Mouse (Mus musculus) midbrain, embryonic 12.5 days (tissue): ENCODE data around the gene Sap18. TPM values are rescaled to one million over a fixed set of nuclear protein-coding genes. Genes with fewer than 3 reads are reported as not detected.

Source experiments
- ATAC-seq: fragments of 200-750 bp; cut with Nextera tagmentation; 2 replicates; pipeline ENCODE4 v1.8.0; 2017; ENCODE audit warnings: low read depth, moderate TSS enrichment, moderate library complexity; ENCODE audit not compliant: low FRiP score
- H3K27ac ChIP-seq: fragments of 300-500 bp; sonication (generic); replicated peaks from 2 replicates; pipeline ENCODE4 v1.5.1; 2016; ENCODE audit warnings: mild to moderate bottlenecking
- H3K27me3 ChIP-seq: fragments of 300-500 bp; sonication (generic); 2 replicates; pipeline ENCODE4 v1.6.1; 2016; ENCODE audit warnings: mild to moderate bottlenecking
- H3K36me3 ChIP-seq: fragments of 300-500 bp; sonication (generic); 2 replicates; pipeline ENCODE4 v1.6.1; 2016
- H3K4me1 ChIP-seq: fragments of 300-500 bp; sonication (generic); 2 replicates; pipeline ENCODE4 v1.6.1; 2016
- H3K4me2 ChIP-seq: fragments of 300-500 bp; sonication (generic); replicated peaks from 2 replicates; pipeline ENCODE4 v1.6.1; 2016; ENCODE audit warnings: mild to moderate bottlenecking, moderate library complexity
- H3K4me3 ChIP-seq: fragments of 300-500 bp; sonication (generic); 2 replicates; pipeline ENCODE4 v1.5.1; 2016; ENCODE audit warnings: mild to moderate bottlenecking
- H3K9ac ChIP-seq: fragments of 300-500 bp; sonication (generic); replicated peaks from 2 replicates; pipeline ENCODE4 v1.6.1; 2016; ENCODE audit warnings: mild to moderate bottlenecking, moderate library complexity
- H3K9me3 ChIP-seq: fragments of 300-500 bp; sonication (generic); 2 replicates; pipeline ENCODE4 v1.6.1; 2016; ENCODE audit warnings: mild to moderate bottlenecking
- WGBS: fragments of 180-500 bp; shearing (Covaris S2); methylation state at CpG from one replicate; pipeline ENCODE4 v1.1.7; 2016; 5-methylcytosine and 5-hydroxymethylcytosine counted together
- polyA plus RNA-seq: library from polyadenylated mRNA; unstranded; fragments of >200 nt; fragmentation: Nextera tagmentation; extraction: Ambion mirVana; gene quantifications from 2 replicates; pipeline ENCODE4 v1.2.1, GENCODE M21; 2016

The Sap18 gene
- polyA plus RNA-seq, 1 experiment from 2014 or later: 23.0 TPM

DNA sequence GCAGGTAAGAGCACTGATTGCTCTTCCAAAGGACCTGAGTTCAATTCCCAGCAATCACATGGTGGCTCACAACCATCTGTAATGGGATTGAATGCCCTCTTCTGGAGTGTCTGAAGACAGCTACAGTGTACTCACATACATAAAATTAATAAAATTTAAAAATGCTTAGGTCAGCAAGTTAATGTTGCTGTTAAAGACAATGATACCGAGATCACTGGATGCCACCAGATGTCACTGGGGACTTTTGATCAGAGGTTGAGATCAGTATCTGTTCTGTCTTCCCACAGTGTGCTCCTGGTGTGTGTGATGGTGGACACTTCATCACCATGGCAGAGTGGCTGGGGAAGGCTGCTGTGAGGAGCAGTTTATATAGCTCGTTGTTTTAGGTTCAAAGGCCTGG lies 8.7 kb upstream of the Sap18 start:
- 83% methylated on average over 2 of the region's 2 CpGs for WGBS
- Histone ChIP-seq H3K27me3 (no peaks in the 10 kb centered on the region; the same call in 1 of the 2 replicates), H3K4me2 (no peak overlapping the region), H3K9ac (no peak overlapping the region), H3K4me1 (no peaks in the 10 kb centered on the region), H3K4me3 (no peak overlapping the region), H3K36me3 (no peaks in the 10 kb centered on the region), H3K27ac (no peak overlapping the region), H3K9me3 (no peaks in the 10 kb centered on the region)
- ATAC-seq: no peak

DNA sequence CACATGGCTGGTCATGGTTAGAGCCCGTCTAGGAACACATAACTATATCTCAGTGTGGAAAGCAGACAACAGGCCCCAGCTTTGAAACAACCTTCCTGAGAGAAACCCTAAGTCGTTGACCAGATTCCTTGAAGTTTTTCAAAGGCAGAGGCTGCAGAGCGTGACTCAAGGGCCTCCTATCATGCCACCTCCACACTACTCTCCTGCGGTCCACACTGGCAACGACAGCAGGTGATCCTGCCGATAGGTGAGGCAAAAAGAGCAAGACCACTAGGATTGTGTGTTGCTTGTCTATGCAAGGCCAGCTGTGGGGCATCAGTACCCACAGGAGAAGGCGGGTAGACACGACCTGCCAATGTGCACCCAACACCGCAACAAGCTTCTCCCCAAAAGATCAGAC lies 8.2 kb upstream of the Sap18 start:
- 90% methylated on average over 9 of the region's 9 CpGs for WGBS

DNA sequence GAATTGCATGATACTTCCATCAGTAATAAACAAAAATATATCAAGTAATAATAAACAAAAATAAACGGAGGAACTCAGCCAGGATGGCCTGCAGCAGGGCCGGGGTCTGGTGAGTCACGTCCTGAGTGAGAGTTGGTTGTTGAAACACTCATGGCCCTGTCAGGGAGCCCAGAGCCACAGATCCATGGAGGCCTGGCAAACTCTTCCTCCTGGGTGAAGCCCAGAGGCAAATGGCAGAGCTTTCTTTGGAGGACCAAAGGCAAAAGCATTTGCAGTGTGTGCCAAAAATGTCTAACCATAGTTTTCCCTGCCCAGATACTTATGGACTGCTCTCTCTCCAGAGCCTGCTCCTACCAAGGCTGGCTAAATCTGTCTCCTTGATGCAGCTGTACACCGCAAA lies 6.8 kb upstream of the Sap18 start:
- H3K4me2 ChIP-seq: no peak overlapping the region
- H3K27me3 ChIP-seq: no peaks in the 10 kb centered on the region
- H3K9ac ChIP-seq: no peak overlapping the region
- no peak overlapping the region for H3K27ac ChIP-seq
- H3K9me3 ChIP-seq: no peaks in the 10 kb centered on the region
- H3K4me3 ChIP-seq: no peak overlapping the region
- no peak for ATAC-seq
- no peaks in the 10 kb centered on the region for H3K4me1 ChIP-seq
- WGBS: 87% methylated on average over 4 of the region's 4 CpGs
- H3K36me3 ChIP-seq: no peaks in the 10 kb centered on the region

More for the DNA sequence above, 8.2 kb upstream of the Sap18 start:
- Histone ChIP-seq H3K27me3 (no peaks in the 10 kb centered on the region), H3K9me3 (no peaks in the 10 kb centered on the region), H3K36me3 (no peaks in the 10 kb centered on the region), H3K4me2 (no peak overlapping the region), H3K9ac (no peak overlapping the region), H3K4me1 (no peaks in the 10 kb centered on the region), H3K27ac (no peak overlapping the region), H3K4me3 (no peak overlapping the region)
- ATAC-seq: no peak

DNA sequence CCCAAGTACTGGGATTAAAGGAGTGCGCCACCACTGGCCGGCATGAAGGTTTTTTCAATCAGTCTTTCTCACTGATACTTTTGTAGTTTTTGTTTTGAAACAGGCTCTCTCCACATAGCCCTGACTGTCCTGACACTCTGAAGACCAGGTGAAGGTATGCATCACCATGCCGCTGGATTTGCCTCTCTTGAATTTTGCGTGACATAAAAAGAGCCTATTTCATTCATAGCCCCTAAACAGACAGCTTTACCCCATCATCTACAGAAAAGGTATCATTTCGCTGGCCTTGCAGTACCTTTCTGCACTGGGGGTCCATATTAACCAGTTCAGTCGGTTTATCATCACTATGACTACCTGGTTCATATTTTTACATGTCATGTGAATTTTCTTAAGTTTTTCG lies 429 bp upstream of the Sap18 start:
- peak; percentile 65 for ATAC-seq
- peaks cover 21% of the 10 kb centered on the region for H3K4me1 ChIP-seq
- peak overlapping the region; percentile 93 for H3K4me3 ChIP-seq
- H3K36me3 ChIP-seq: peaks cover 8% of the 10 kb centered on the region; the same call in 1 of the 2 replicates
- WGBS: 12% methylated on average over 7 of the region's 7 CpGs
- H3K9me3 ChIP-seq: no peaks in the 10 kb centered on the region
- peak overlapping the region; percentile 35; the same call in 1 of the 2 replicates for H3K9ac ChIP-seq
- H3K27ac ChIP-seq: peak overlapping the region; percentile 60; the same call in 1 of the 2 replicates
- H3K4me2 ChIP-seq: peak overlapping the region; percentile 85
- no peaks in the 10 kb centered on the region for H3K27me3 ChIP-seq

DNA sequence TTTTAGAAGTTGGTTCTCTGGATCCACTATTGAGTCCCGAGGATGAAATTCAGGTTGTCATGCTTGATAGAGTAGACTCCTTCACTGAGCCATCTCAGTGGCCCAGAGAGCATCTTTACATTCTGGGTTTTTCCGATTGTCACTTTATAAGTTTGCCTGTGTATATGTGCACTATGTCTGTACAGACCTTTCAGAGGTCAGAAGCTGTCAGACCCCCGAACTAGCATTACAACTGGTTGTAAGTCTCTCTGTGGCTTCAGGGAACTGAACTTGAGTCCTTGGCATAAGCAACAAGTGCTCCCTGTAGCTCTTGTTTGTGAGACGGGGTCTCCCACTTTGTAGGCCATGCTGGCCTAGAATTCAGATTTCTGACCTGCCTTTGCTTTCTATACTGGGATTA lies 5.8 kb downstream of the Sap18 start:
- no peak overlapping the region for H3K9ac ChIP-seq
- H3K27ac ChIP-seq: no peak overlapping the region
- no peaks in the 10 kb centered on the region for H3K27me3 ChIP-seq
- 89% methylated on average over 4 of the region's 4 CpGs for WGBS
- no peaks in the 10 kb centered on the region for H3K9me3 ChIP-seq
- H3K4me1 ChIP-seq: peaks cover 21% of the 10 kb centered on the region
- no peak overlapping the region for H3K4me2 ChIP-seq
- H3K4me3 ChIP-seq: no peak overlapping the region
- ATAC-seq: no peak
- H3K36me3 ChIP-seq: peaks cover 64% of the 10 kb centered on the region

DNA sequence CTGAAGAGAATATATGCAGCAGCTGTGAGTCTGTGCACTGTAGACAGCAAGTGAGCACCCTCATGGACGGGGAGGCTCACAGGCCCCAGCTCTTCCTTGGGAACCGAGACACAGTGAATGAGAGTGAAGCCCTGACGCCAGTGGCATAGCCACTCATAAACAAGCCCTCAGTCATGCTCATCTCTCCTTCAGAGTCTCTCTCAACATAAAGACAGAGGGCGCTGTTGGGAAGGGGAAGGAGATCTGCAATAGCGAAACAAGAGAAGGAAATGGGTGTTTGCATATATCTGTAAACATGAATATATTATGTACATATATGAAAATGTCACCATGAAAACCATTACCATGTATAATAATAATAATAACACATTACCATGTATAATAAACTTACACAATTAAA lies 10.6 kb downstream of the Sap18 start:
- Histone ChIP-seq H3K27me3 (no peaks in the 10 kb centered on the region), H3K27ac (no peak overlapping the region), H3K9ac (no peak overlapping the region), H3K9me3 (no peaks in the 10 kb centered on the region), H3K4me2 (no peak overlapping the region), H3K36me3 (peaks cover 84% of the 10 kb centered on the region), H3K4me1 (no peaks in the 10 kb centered on the region), H3K4me3 (no peak overlapping the region)
- WGBS: 72% methylated on average over 5 of the region's 5 CpGs
- ATAC-seq: no peak

DNA sequence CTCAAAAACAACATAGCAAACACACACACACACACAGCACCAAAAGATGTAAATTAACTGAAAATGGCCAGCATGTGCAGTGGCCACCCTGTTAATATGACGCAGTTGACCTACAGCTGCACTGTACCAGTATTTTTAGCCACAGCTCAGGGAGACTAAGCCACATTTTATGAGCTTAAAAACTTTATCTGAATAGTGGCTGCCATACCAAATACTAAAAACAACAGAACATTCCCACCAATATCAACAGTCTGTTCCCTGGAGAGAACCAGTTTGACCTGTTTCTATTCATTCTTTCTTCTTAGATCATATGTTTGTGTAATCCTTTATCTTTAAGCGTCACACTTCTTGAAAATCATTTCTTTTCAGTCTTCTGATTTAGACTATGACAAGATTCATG lies 12.9 kb downstream of the Sap18 start:
- no peaks in the 10 kb centered on the region for H3K4me1 ChIP-seq
- peaks cover 76% of the 10 kb centered on the region for H3K36me3 ChIP-seq
- H3K27me3 ChIP-seq: no peaks in the 10 kb centered on the region
- ATAC-seq: no peak
- WGBS: 95% methylated on average over 2 of the region's 2 CpGs
- no peak overlapping the region for H3K27ac ChIP-seq
- H3K4me2 ChIP-seq: no peak overlapping the region
- no peak overlapping the region for H3K4me3 ChIP-seq
- H3K9ac ChIP-seq: no peak overlapping the region
- no peaks in the 10 kb centered on the region for H3K9me3 ChIP-seq

DNA sequence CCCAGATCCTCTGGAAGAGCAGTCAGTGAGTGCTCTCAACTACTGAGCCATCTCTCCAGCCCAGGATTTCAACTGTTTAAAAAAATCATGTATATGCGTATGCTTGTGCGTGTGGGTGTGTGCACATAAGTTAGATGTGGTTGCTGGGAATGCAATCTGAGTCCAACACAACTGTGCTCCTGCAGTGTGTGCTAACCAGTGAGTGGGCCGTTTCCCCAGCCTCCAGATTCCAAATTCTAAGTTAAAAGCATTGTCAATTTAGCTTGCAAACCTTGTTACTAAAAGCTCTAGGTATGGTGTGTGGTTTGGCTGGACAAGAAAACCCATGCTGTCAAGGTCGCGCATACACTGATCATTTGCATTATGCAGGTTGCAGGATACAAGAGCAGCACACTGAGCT lies 13.9 kb downstream of the Sap18 start:
- 97% methylated on average over 5 of the region's 5 CpGs for WGBS
- peaks cover 74% of the 10 kb centered on the region for H3K36me3 ChIP-seq

DNA sequence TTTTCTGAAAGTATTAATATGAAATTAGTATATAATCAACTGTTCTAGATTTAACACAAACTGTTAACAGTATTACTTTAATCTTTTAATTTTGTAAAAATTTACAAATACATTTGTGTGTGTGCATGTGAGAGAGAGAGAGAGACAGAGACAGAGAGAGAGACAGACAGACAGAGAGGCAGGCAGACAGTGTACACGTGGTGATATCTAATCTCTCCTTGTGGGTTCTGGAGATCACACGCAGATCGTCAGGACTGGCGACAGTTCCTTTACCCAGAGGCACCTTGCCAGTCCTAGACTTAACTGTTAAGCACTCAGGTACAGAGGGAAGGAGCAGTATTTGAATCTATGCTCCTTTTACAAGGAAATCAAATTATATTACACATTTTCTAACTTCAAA lies 22.9 kb downstream of the Sap18 start:
- Histone ChIP-seq H3K27ac (no peak overlapping the region), H3K9me3 (no peaks in the 10 kb centered on the region), H3K4me2 (no peak overlapping the region), H3K9ac (no peak overlapping the region), H3K36me3 (peaks cover 57% of the 10 kb centered on the region), H3K4me3 (no peak overlapping the region), H3K27me3 (no peaks in the 10 kb centered on the region), H3K4me1 (peaks cover 5% of the 10 kb centered on the region; the same call in 1 of the 2 replicates)
- no peak for ATAC-seq
- WGBS: 89% methylated on average over 4 of the region's 4 CpGs

More for the DNA sequence above, 13.9 kb downstream of the Sap18 start:
- ATAC-seq: no peak
- no peaks in the 10 kb centered on the region for H3K27me3 ChIP-seq
- H3K27ac ChIP-seq: no peak overlapping the region
- H3K4me3 ChIP-seq: no peak overlapping the region
- no peaks in the 10 kb centered on the region for H3K9me3 ChIP-seq
- H3K9ac ChIP-seq: no peak overlapping the region
- H3K4me2 ChIP-seq: no peak overlapping the region
- no peaks in the 10 kb centered on the region for H3K4me1 ChIP-seq

DNA sequence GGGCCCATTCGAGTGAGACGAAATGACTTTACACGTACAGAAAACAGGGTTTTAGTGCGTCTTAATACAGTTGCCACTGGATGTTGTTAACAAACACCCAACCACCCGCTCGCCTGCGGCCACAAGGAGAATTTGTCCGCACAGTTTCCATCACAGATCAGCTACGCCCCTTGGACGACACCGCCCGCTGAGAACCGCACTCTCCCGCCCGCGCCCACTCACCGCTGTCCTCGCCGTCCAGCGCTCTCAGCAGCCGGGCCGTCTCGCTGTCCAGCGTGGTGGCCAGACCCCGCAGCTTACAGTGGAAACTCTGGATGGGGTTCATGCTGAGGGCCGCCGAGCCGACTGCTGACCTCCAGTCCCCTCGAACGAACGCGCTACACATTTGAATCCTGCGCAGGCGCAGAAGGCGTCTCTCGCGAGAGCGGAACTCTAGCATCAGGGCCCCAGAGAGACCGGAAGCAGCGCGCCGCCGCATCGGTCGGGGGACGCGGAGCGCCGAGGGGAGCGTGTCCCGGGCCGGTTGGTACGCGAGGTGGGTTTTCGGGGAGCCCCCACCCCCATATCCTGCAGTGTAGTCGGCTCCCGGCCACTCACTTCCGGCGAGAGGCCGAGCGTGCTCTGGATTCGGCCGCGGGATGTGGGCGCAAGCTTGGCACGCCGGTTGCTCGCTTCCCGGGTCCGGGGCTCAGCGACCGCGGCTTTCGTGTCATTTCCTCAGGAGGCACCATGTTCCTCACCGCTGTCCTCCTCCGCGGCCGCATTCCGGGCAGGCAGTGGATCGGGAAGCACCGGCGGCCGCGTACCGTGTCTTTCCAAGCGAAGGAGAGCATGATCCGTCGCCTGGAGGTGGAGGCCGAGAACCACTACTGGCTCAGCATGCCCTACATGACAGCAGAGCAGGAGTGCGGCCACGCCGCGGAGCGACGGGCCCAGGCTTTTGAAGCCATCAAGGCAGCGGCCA lies 28.1 kb downstream of the Sap18 start, which contains the start of the genes Ska3 and Mrpl57:
Gene Ska3, minus strand, starts transcription at position 398 of the 964 bp plus-strand sequence.
Gene Mrpl57, plus strand, starts transcription at position 447 of the 964 bp plus-strand sequence.
- Histone ChIP-seq H3K27me3 (no peaks in the 10 kb centered on the region), H3K9me3 (no peaks in the 10 kb centered on the region), H3K27ac (peak within 1 kb of the TSS; percentile 91), H3K36me3 (peaks cover 18% of the 10 kb centered on the region), H3K4me2 (peak within 1 kb of the TSS; percentile 70), H3K4me3 (peak within 1 kb of the TSS; percentile 83), H3K4me1 (peaks cover 16% of the 10 kb centered on the region), H3K9ac (peak within 1 kb of the TSS; percentile 86)
- ATAC-seq: peak; percentile 96
- under 1% methylated on average over 96 of the region's 96 CpGs for WGBS

DNA sequence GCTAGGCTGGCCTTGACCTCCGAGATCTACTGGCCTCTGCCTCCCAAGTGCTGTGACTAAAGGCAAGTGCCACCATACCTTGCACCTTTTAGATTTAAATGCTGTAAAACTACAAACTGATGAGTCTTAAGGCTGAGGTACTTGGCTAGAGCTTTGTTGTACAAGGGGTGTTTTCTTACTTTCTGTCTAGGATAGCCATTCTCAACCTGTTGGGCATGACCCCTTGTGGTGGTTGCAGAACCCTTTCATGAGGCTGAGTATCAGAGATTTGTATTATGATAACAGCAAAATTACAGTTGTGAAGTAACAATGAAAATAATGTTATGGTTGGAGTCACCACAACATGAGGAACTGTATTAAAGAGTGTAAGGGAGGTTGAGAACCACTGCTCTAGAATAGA lies 29.3 kb downstream of the Sap18 start:
- no peaks in the 10 kb centered on the region for H3K9me3 ChIP-seq
- peak overlapping the region; percentile 86 for H3K9ac ChIP-seq
- H3K36me3 ChIP-seq: peaks cover 10% of the 10 kb centered on the region; the same call in 1 of the 2 replicates
- H3K4me2 ChIP-seq: peak overlapping the region; percentile 70
- WGBS: 73% methylated on average over 1 of the region's 1 CpGs
- H3K4me1 ChIP-seq: peaks cover 16% of the 10 kb centered on the region
- no peak overlapping the region for H3K27ac ChIP-seq
- H3K4me3 ChIP-seq: peak overlapping the region; percentile 83
- H3K27me3 ChIP-seq: no peaks in the 10 kb centered on the region
- ATAC-seq: no peak

DNA sequence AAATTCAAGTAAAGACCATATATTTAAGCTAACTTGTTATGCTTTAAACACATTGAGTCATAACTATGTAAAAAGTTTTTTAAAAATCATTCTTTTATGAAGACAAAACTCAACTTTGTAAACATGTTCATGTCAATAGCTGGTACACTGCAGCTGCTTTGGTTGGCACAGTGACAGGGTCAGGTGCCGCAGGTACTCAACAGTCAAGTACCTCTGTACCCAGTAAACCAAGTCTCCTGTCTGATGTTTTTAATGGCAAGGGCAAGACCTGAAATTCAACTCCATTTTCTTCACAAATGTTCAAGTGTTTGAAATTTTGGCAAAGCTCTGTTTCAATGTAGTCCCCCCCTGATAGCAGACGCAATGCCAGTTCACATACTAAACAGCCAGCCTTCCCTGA lies 35.5 kb downstream of the Sap18 start:
- H3K4me2 ChIP-seq: no peak overlapping the region
- no peak overlapping the region for H3K9ac ChIP-seq
- 97% methylated on average over 2 of the region's 2 CpGs for WGBS
- H3K27me3 ChIP-seq: no peaks in the 10 kb centered on the region
- no peaks in the 10 kb centered on the region for H3K4me1 ChIP-seq
- H3K4me3 ChIP-seq: no peak overlapping the region
- H3K9me3 ChIP-seq: no peaks in the 10 kb centered on the region
- H3K27ac ChIP-seq: no peak overlapping the region
- H3K36me3 ChIP-seq: peaks cover 35% of the 10 kb centered on the region
- ATAC-seq: no peak
